Mouse (Mus musculus) cerebellum, adult 11 months (tissue): Measurements from ENCODE around the gene Smc4.
"Not testable (repeated sequence)": the region's sequence is repeated elsewhere in the genome, so short reads cannot be mapped to it uniquely, and the experiment has no call there.

Experiments used
- DNase-seq: peaks from one replicate; pipeline ENCODE4 v3.0.0; 2022

The Smc4 gene

DNA sequence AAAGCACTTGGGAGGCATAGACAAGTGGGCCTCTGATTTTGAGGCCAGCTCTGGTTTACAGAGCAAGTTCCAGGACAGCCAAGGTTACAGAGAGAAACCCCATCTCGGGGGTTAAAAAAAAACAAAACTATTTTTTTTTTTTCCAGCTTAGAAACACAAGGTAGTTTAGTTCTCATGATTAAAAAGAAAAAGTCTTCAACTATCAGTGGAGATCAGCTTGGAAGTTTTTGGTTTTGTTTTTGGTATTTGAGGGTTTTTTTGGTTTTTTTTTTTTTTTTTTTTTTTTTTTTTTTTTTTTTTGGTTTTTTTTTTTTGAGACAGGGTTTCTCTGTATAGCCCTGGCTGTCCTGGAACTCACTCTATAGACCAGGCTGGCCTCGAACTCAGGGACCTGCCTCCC is 14.1 kb downstream of the Smc4 start:
- DNase-seq, result not testable (repeated sequence)

DNA sequence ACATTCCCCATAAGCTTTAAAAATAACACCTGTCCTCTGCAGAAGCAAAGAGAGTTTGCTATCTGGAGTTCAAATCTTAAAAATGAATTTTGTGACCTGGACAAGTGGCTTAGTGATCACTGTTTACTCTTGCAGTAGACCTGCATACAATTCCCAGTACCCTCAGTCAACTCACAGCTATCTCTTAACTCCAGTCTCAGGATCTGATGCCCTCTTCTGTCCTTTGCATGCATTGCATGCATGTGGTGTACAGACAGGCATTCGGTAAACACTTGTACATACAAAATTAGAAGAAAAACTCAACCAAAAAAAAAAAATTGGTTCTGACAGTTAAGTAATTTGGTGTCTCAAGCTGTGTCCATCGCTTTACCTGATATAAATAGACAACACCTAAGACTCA is 15.7 kb downstream of the Smc4 start:
- DNase-seq, result no peak

GRCm38 (mm10) chr3:69020764-69021163 is 16.2 kb downstream of the Smc4 start:
- DNase-seq, result no peak

GRCm38 (mm10) chr3:69026133-69026783 is 21.7 kb downstream of the Smc4 start:
- DNase-seq, result no peak

- no peak for DNase-seq
These were observed 35.6 kb downstream of the Smc4 start for GRCm38 (mm10) chr3:69040105-69040504.

DNA sequence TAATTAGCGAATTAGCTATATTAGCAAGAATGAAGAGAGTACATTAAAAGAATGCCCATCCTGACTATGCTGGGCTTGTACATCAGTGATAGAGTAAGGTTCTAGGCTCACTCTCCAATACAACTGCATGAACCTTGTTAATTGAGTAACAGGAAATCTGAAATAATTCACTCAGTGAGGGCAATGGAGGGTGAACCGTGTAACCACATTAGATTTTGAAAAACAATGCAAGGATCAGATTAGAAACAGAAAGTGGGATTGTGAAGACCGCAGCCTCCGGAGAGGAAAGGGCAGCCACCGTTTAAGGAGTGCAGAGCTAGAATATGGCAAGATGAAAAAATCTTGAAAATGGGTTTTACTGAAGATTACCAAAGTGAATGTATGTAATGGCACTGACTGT is 36.8 kb downstream of the Smc4 start:
- DNase-seq, result no peak

DNA sequence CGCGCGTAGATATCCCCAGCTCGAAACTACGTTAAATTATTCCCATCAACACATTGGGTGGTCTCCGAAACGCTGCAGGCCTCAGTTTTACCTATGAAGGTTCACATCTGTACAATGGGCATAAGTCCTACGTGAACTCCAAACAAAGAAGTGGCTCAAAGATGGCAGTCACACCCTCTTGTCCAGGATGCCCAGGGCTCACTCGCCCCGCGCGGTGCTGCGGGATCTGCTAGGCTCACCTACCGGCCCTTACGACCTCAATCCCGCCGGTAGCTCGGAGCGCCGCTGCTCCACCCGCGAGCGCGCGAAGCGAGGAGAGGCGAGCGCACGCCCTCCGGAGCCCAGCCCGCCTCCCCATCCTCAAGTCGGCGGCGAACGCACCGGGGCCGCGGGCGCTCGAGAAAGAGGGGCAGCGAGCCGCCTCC is 39.6 kb downstream of the Smc4 start:
- no peak for DNase-seq

- DNase-seq, result peak; percentile 89
These were observed 40.3 kb downstream of the Smc4 start, which contains the start of gene Trim59 for GRCm38 (mm10) chr3:69044645-69045399. Trim59 (minus strand) TSS chr3:69044755.

GRCm38 (mm10) chr3:69045400-69045703 is 40.8 kb downstream of the Smc4 start:
- DNase-seq, result no peak

DNA sequence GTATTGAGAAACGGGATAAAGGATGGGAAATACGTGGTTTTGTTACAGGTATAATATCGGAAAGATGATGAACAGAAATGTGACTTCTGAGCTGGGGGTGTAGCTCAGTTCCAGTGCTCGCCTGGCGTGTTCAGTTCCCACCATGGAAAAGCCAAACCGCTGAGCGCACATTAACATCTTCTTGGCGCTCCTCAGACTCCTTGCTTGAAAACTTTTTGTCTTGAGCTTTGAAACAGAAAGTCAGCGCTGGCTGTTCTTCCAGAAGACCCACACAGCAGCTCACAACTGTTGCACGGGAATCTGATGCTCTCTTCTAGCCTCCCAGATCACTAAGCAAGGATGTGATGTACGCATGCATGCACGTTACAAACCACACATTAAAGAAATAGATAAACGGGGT is 41.2 kb downstream of the Smc4 start:
- DNase-seq, result no peak

- DNase-seq, result no peak
These were observed 42.0 kb downstream of the Smc4 start for GRCm38 (mm10) chr3:69046509-69046908.

DNA sequence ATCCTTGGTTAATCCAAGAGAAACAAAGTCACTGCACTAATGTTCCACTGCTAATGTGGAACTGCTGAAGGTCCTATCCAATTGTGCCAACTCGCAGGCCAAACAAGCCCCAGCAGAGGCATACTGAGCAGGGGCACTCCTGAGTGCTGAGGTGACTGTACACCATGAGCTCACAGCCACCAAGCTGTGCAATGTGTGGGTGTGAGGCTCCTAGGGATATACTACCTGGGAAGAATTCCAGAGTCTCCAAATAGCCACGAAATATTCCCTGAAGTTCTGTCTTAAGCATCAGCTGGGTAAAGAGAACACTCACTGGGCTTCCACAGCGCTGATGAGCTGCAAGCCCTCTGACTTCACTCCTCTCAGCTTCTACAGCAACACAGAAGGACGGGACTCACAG is 43.1 kb downstream of the Smc4 start:
- DNase-seq, result no peak

DNA sequence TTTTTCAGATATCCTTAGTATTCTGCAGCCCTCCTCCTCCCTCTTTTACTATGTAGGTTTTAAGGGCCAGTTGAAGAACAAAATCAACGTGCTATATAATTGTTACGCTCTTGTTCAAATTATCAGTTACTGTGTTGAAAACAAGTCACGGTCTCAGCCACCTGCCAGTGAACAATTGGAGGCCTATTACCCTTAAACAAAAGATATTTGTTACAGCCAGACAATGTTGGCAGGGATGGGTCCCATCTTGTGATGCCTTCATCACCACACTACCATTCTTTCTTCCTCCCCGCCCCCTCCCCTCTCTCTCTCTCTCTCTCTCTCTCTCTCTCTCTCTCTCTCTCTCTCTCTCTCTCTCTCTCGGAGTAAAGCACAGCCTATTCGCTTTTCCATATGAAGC is 44.5 kb downstream of the Smc4 start:
- no peak for DNase-seq

GRCm38 (mm10) chr3:69051894-69052293 is 47.4 kb downstream of the Smc4 start:
- DNase-seq, result no peak

DNA sequence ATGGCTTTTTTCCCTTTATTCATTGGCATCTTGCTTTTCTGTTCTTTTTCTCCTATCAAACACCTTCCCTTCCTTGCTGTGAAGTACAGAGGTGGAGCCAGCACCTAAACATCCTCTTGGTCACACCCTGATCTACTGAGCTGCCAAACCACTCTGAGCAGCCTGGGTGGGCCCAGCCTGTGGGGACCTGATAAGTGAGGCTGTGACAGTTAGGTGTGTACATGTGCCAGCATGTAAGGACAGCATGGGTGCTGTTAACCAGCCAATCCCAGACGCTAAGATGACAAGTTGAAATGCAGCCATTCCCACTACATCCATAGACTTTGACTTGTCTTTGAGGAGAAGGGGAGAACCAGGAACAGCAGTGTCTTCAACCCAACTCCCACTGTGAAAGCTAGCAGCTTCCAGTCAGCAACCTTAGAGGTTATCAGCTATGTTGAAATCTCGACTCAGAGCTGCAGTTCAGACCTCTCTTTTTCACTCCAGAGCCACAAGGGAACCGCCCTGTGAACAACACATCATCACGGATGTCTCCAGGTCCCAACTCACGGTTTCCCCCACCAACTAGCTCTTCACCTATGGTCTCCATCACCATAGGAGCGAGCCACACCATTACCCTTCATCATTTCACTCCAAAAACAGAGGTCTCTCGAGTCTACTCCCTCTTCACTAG is 50.4 kb downstream of the Smc4 start:
- no peak for DNase-seq

DNA sequence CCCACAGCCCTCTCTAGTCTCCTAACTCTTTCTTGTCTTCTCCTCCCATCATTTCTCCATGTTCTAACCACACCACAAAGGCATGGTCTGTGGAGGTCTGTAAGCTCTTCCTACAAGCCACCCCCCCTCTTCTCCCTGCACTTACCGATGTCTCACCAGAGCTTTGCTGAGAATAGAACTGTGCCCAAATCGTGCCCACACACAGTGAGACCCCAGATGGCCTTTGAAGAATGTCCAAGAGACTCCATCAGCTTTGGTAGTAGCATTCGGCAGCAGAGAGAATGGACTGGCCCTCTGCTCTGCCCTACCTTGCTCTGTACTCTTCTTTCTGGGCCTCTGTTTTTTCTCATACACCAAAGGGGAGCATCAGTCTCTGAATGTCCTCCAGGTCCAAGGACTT is 51.3 kb downstream of the Smc4 start:
- DNase-seq, result no peak

DNA sequence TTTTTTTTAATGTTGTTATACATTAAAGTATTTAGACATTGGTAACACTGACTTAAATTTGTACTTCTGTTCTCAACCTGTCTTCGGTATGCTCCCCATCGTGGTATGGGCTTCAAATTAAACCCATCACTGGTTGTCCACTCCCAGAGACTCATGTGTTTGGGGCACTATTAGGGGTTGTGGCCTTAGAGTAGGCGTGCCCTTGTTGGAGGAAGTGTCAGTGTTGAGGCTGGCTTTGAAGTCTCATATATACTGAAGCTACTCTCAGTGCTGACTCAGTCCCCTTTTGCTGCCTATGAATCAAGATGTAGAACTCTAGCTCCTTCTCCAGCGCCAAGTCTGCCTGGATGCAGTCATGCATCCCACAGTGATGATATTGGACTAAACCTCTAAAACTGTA is 56.1 kb downstream of the Smc4 start:
- no peak for DNase-seq

GRCm38 (mm10) chr3:69062764-69063163 is 58.2 kb downstream of the Smc4 start:
- no peak for DNase-seq

DNA sequence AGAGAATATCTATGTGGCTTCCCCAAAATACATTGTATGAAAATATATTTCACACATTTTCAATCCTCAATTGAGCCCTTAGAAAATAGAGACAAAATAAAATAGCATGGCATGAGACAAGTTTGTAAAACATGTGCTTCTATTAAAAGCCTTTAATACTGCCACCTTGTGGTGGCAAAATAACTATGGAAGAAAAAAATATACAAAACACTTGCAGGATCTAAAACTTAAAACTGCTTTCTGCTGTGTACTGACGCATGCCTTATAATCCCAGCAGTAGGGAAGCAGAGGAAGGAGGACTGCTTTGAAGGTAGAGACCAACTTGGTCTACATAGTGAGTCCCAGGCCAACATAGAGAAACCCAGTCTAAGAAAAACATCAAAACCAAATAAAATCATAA is 59.5 kb downstream of the Smc4 start:
- DNase-seq, result no peak
